Mouse (Mus musculus) MEL (cell line): ENCODE data around the gene Ccn1. TPM values are rescaled to one million over a fixed set of nuclear protein-coding genes. Genes with fewer than 3 reads are reported as not detected.

ENCODE experiments used
- DNase-seq: peaks from one replicate; pipeline ENCODE4 v3.0.0; 2011; ENCODE audit warnings: low read depth, low spot score
- H3K27ac ChIP-seq: 2 replicates; pipeline ENCODE4 v1.5.1; 2012; ENCODE audit warnings: low read depth, mild to moderate bottlenecking, control low read depth, low read length, moderate library complexity; ENCODE audit not compliant: control insufficient read depth
- H3K27me3 ChIP-seq, 2 experiments: fragments of 150-350 bp in 1 of 2; sonication (generic) in 1 of 2; 2 replicates each; pipeline ENCODE4 v1.6.1; 2012; ENCODE audit warnings: low read length in 2 of 2, mild to moderate bottlenecking in 2 of 2, improper control_type of control experiment in 1 of 2, moderate library complexity in 1 of 2; ENCODE audit not compliant: insufficient read depth in 2 of 2, control insufficient read depth in 1 of 2
- H3K36me3 ChIP-seq, 2 experiments: 2 replicates each; pipeline ENCODE4 v1.6.1; 2012 to 2014; ENCODE audit warnings: low read length in 2 of 2, improper control_type of control experiment in 1 of 2, inconsistent platforms in 1 of 2, mild to moderate bottlenecking in 1 of 2; ENCODE audit not compliant: insufficient read depth in 2 of 2, control insufficient read depth in 1 of 2
- H3K4me1 ChIP-seq, 2 experiments: fragments of 150-350 bp in 1 of 2; sonication (generic) in 1 of 2; 2 replicates each; pipeline ENCODE4 v1.6.1; 2012; ENCODE audit warnings: low read length in 2 of 2, improper control_type of control experiment in 1 of 2, mild to moderate bottlenecking in 1 of 2; ENCODE audit not compliant: insufficient read depth in 2 of 2, control insufficient read depth in 1 of 2
- H3K4me3 ChIP-seq, 2 experiments: fragments of 150-350 bp in 1 of 2; sonication (generic) in 1 of 2; 2 replicates each; pipeline ENCODE4 v1.5.1; 2012; ENCODE audit warnings: low read depth in 2 of 2, low read length in 2 of 2, mild to moderate bottlenecking in 2 of 2, moderate library complexity in 2 of 2, control low read depth in 1 of 2, improper control_type of control experiment in 1 of 2; ENCODE audit not compliant: control insufficient read depth in 1 of 2, insufficient read depth in 1 of 2
- H3K79me2 ChIP-seq: 2 replicates; pipeline ENCODE4 v1.6.1; 2012; ENCODE audit warnings: mild to moderate bottlenecking, low read length, moderate library complexity; ENCODE audit not compliant: control insufficient read depth, poor library complexity, insufficient read depth
- H3K9ac ChIP-seq: 2 replicates; pipeline ENCODE4 v1.6.1; 2012; ENCODE audit warnings: low read depth, mild to moderate bottlenecking, control low read depth, low read length, moderate library complexity; ENCODE audit not compliant: control insufficient read depth, poor library complexity, severe bottlenecking
- H3K9me3 ChIP-seq: fragments of 150-350 bp; sonication (generic); replicated peaks from 2 replicates; pipeline ENCODE4 v1.6.1; 2012; ENCODE audit warnings: mild to moderate bottlenecking, low read length, improper control_type of control experiment, moderate library complexity; ENCODE audit not compliant: insufficient read depth
- CHD2 ChIP-seq: IDR thresholded peaks from 2 replicates; pipeline ENCODE4 v1.6.1; 2011; ENCODE audit warnings: low read length, improper control_type of control experiment
- CTCF ChIP-seq, 3 experiments: IDR thresholded peaks in 2 of 3; conservative IDR thresholded peaks in 1 of 3; 2 replicates each; pipeline ENCODE4 v1.5.1; 2011 to 2012; ENCODE audit warnings: low read length in 3 of 3, low read depth in 2 of 3, mild to moderate bottlenecking in 2 of 3, improper control_type of control experiment in 1 of 3, inconsistent platforms in 1 of 3, mixed read lengths in 1 of 3, moderate library complexity in 1 of 3; ENCODE audit not compliant: control insufficient read depth in 1 of 3, insufficient read depth in 1 of 3, poor library complexity in 1 of 3, severe bottlenecking in 1 of 3
- JUND ChIP-seq: IDR thresholded peaks from 2 replicates; pipeline ENCODE4 v1.6.1; 2011; ENCODE audit warnings: low read depth, mild to moderate bottlenecking, improper control_type of control experiment, low read length
- MXI1 ChIP-seq: IDR thresholded peaks from 2 replicates; pipeline ENCODE4 v1.6.1; 2011; ENCODE audit warnings: mild to moderate bottlenecking, low read depth, low read length, improper control_type of control experiment
- MYC ChIP-seq: IDR thresholded peaks from 2 replicates; pipeline ENCODE4 v1.6.1; 2011; ENCODE audit warnings: low read depth, mild to moderate bottlenecking, low read length, improper control_type of control experiment, moderate library complexity
- NRF1 ChIP-seq: IDR thresholded peaks from 2 replicates; pipeline ENCODE4 v1.6.1; 2014; ENCODE audit warnings: low read depth, mild to moderate bottlenecking, inconsistent platforms, low read length, improper control_type of control experiment, moderate library complexity; ENCODE audit not compliant: poor library complexity, insufficient read depth, severe bottlenecking
- POLR2A ChIP-seq, 2 experiments: IDR thresholded peaks; 2 replicates each; pipeline ENCODE4 v1.6.1; 2011 to 2012; ENCODE audit warnings: low read length in 2 of 2, mild to moderate bottlenecking in 2 of 2, control low read depth in 1 of 2, improper control_type of control experiment in 1 of 2, low read depth in 1 of 2, moderate library complexity in 1 of 2; ENCODE audit not compliant: control insufficient read depth in 1 of 2, insufficient read depth in 1 of 2, poor library complexity in 1 of 2
- POLR2AphosphoS2 ChIP-seq: IDR thresholded peaks from 2 replicates; pipeline ENCODE4 v1.6.1; 2011; ENCODE audit warnings: low read length, improper control_type of control experiment
- RCOR1 ChIP-seq: IDR thresholded peaks from 2 replicates; pipeline ENCODE4 v1.6.1; 2012; ENCODE audit warnings: low read depth, mild to moderate bottlenecking, inconsistent platforms, low read length, improper control_type of control experiment
- SIN3A ChIP-seq: IDR thresholded peaks from 2 replicates; pipeline ENCODE4 v1.6.1; 2012; ENCODE audit warnings: low read length, improper control_type of control experiment, inconsistent platforms
- TBP ChIP-seq: IDR thresholded peaks from 2 replicates; pipeline ENCODE4 v1.8.0; 2011; ENCODE audit warnings: low read depth, low read length, improper control_type of control experiment
- USF2 ChIP-seq, 2 experiments: IDR thresholded peaks; 2 replicates each; pipeline ENCODE4 v1.6.1; 2011 to 2012; ENCODE audit warnings: improper control_type of control experiment in 2 of 2, low read length in 2 of 2, borderline replicate concordance in 1 of 2, inconsistent platforms in 1 of 2, low read depth in 1 of 2, mild to moderate bottlenecking in 1 of 2; ENCODE audit not compliant: insufficient read depth in 1 of 2
- ZC3H11A ChIP-seq: IDR thresholded peaks from 2 replicates; pipeline ENCODE4 v1.6.1; 2012; ENCODE audit warnings: low read depth, mild to moderate bottlenecking, inconsistent platforms, low read length, improper control_type of control experiment
- polyA plus RNA-seq, 2 experiments: library from polyadenylated mRNA; stranded (reverse) in 1 of 2; unstranded in 1 of 2; fragments of >175 nt in 1 of 2; fragments of >200 nt in 1 of 2; gene quantifications; 2 replicates each; pipeline versions ENCODE4 v1.2.1 to v1.2.4; 2012; ENCODE audit warnings: low replicate concordance in 2 of 2, low read depth in 1 of 2; ENCODE audit not compliant: insufficient read length in 2 of 2, insufficient read depth in 1 of 2, missing spikeins in 1 of 2
- total RNA-seq: library from RNA; depleted of rRNA; stranded (reverse); fragments of 300-350 nt; gene quantifications from 2 replicates; pipeline ENCODE4 v1.2.3, GENCODE M21; 2012

Gene Ccn1
- total and polyA plus RNA-seq, 3 experiments, result not detected

DNA sequence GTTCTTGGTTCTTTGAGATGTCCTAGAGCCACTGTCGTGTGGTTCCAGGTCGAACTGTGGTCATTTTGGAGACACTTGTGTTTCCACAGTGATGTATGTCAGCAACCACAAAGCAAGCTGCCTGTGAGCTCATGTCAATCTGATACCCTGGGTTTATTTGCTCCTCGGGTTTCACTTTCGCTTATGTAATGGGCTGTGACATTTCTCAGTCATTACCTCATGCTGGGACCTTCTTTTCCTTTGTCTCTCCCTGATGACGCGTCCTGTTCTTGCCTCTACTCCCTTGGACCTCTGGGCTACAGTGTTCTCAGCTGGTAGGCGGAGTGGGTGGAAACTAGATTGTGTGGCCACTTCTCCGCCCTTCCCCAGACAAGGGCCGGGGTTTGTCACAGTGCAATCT lies 31.5 kb downstream of the Ccn1 start:
- Histone ChIP-seq H3K4me1 (no peaks in the 10 kb centered on the region), H3K9me3 (no peaks in the 10 kb centered on the region), H3K79me2 (no peaks in the 10 kb centered on the region), H3K9ac (no peak overlapping the region), H3K27me3 (no peaks in the 10 kb centered on the region), H3K36me3 (no peaks in the 10 kb centered on the region), H3K27ac (no peak overlapping the region), H3K4me3 (no peak overlapping the region)
- TF ChIP-seq POLR2A (IDR thresholded peaks at IDR 0.05; ENCODE audit: control insufficient read depth in 1 of 2, insufficient read depth in 1 of 2, low read depth in 1 of 2, low read length in 2 of 2, poor library complexity in 1 of 2), result no peak
- no peak for DNase-seq

DNA sequence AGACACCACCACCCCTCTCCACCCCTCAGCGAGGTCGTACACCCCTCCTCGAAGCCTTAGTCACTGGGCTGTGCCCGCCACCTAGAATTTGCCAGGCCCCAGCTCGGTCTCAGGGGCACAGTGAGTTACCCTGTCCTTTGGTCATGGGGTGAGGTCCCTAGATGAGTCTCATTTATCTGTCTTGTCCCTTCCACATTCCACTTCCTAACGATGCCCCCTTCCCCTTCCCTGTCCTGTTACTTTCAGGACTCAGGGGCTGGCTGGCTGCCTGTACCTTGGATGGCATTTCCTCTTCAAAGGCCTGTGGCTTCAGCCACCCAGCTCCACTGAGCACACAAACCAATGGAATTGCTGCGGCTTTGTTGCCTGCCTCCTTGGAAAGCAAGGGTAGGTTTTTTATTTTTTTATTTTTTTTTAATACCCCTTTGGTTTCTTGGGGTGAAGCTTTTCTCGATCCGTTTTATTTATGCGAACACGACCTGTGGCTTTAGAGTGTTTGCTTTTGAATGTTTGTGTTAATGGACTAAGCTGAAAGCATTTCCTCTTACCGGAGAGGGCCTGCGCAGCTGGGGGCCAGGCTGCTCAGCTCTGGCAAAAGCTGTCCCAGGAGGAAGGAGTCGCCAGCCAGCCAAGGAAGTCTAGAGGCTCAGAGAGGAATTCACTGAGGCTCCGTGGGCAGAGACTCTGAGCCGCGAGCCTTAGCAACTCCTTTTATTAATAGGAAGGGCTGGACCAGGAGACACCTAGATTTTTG lies 35.2 kb downstream of the Ccn1 start:
- Histone ChIP-seq H3K27ac (no peak overlapping the region), H3K9me3 (no peaks in the 10 kb centered on the region), H3K79me2 (no peaks in the 10 kb centered on the region), H3K4me3 (no peak overlapping the region), H3K27me3 (no peaks in the 10 kb centered on the region; a peak in 1 of 4 replicates), H3K9ac (no peak overlapping the region), H3K36me3 (no peaks in the 10 kb centered on the region), H3K4me1 (no peaks in the 10 kb centered on the region)
- no peak for TF ChIP-seq CHD2
- no peak for TF ChIP-seq JUND
- no peak for TF ChIP-seq CTCF (IDR thresholded peaks at IDR 0.05 in 2 of 3, conservative IDR thresholded peaks at IDR 0.05 in 1 of 3; ENCODE audit: control insufficient read depth in 1 of 3, insufficient read depth in 1 of 3, low read depth in 2 of 3, low read length in 3 of 3, poor library complexity in 1 of 3, severe bottlenecking in 1 of 3)
- no peak for TF ChIP-seq MXI1
- TF ChIP-seq NRF1, result no peak
- DNase-seq, result no peak

DNA sequence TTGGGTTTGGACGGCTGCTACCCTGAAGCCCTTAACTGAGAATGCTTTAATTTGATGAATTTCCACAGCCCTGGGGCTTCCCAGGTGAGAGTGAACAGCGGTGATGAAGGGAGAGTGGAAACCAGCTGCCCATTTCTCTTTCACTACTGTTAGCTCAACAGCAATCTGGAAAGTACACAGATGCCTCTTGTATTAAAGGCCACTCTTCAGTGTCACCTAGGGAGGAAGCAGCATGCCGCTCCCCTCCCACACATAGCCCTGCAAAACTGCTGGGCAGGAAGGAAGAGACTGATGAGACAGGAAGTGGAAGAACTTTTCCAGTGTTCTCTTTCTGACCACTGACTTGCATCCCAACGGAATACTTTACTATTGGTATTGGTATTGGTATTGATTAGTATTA lies 36.5 kb downstream of the Ccn1 start:
- TF ChIP-seq ZC3H11A (no peak), POLR2AphosphoS2 (no peak), SIN3A (no peak), USF2 (IDR thresholded peaks at IDR 0.05; ENCODE audit: borderline replicate concordance in 1 of 2, insufficient read depth in 1 of 2, low read depth in 1 of 2, low read length in 2 of 2) (no peak), TBP (no peak), MYC (no peak), RCOR1 (no peak)
- no peak overlapping the region for H3K27ac ChIP-seq
- peaks cover 0 to 2% of the 10 kb centered on the region in 2 experiments; a peak in 1 of 4 replicates for H3K4me1 ChIP-seq
- no peaks in the 10 kb centered on the region for H3K36me3 ChIP-seq
- H3K9me3 ChIP-seq, result no peaks in the 10 kb centered on the region
- H3K4me3 ChIP-seq, result no peak overlapping the region
- no peak for DNase-seq
- H3K27me3 ChIP-seq, result no peaks in the 10 kb centered on the region; a peak in 1 of 4 replicates
- H3K79me2 ChIP-seq, result no peaks in the 10 kb centered on the region
- no peak overlapping the region for H3K9ac ChIP-seq
